Mouse (Mus musculus) neural tube, embryonic 11.5 days (tissue): ENCODE measurements around the gene Gm29609. TPM values are rescaled to one million over a fixed set of nuclear protein-coding genes. Genes with fewer than 3 reads are reported as not detected.
A peak's percentile ranks its signal among the peaks of the same experiment; 100 is the strongest.

Experiments
- ATAC-seq: fragments of 200-750 bp; cut with Nextera tagmentation; 2 replicates; pipeline ENCODE4 v1.8.0; 2017; ENCODE audit warnings: moderate number of reproducible peaks, mild to moderate bottlenecking, moderate TSS enrichment, moderate library complexity; ENCODE audit not compliant: insufficient read depth, low FRiP score, low TSS enrichment
- DNase-seq: peaks from one replicate; pipeline ENCODE4 v3.0.0-alpha.2; 2015; ENCODE audit warnings: low spot score
- H3K27ac ChIP-seq: fragments of 300-500 bp; sonication (generic); 2 replicates; pipeline ENCODE4 v1.5.1; 2014; ENCODE audit warnings: low read depth, mild to moderate bottlenecking, low read length
- H3K27me3 ChIP-seq: fragments of 300-500 bp; sonication (generic); 2 replicates; pipeline ENCODE4 v1.6.1; 2014; ENCODE audit warnings: mild to moderate bottlenecking, low read length, mixed read lengths; ENCODE audit not compliant: control insufficient read depth, insufficient read depth
- H3K36me3 ChIP-seq: fragments of 300-500 bp; sonication (generic); 2 replicates; pipeline ENCODE4 v1.6.1; 2014; ENCODE audit warnings: mild to moderate bottlenecking, low read length, moderate library complexity, mixed read lengths; ENCODE audit not compliant: control insufficient read depth, insufficient read depth
- H3K4me1 ChIP-seq: fragments of 300-500 bp; sonication (generic); 2 replicates; pipeline ENCODE4 v1.6.1; 2014; ENCODE audit warnings: low read length, mixed read lengths; ENCODE audit not compliant: control insufficient read depth, insufficient read depth
- H3K4me2 ChIP-seq: fragments of 300-500 bp; sonication (generic); 2 replicates; pipeline ENCODE4 v1.6.1; 2014; ENCODE audit warnings: low read depth, mild to moderate bottlenecking, moderate library complexity
- H3K4me3 ChIP-seq: fragments of 300-500 bp; sonication (generic); 2 replicates; pipeline ENCODE4 v1.5.1; 2014; ENCODE audit warnings: low read depth, low read length
- H3K9ac ChIP-seq: fragments of 300-500 bp; sonication (generic); 2 replicates; pipeline ENCODE4 v1.6.1; 2014; ENCODE audit warnings: mild to moderate bottlenecking, low read length
- H3K9me3 ChIP-seq: fragments of 300-500 bp; sonication (generic); 2 replicates; pipeline ENCODE4 v1.6.1; 2016; ENCODE audit warnings: low read length; ENCODE audit not compliant: control insufficient read depth
- WGBS: fragments of 180-500 bp; shearing (Covaris S2); extraction: QIAGEN DNeasy Blood & Tissue Kit; methylation state at CpG from one replicate; pipeline ENCODE4 v1.1.7; 2014; 5-methylcytosine and 5-hydroxymethylcytosine counted together
- polyA plus RNA-seq: library from polyadenylated mRNA; unstranded; fragments of >200 nt; fragmentation: Nextera tagmentation; extraction: Ambion mirVana; gene quantifications from 2 replicates; pipeline ENCODE4 v1.2.1, GENCODE M21; 2014

The Gm29609 gene
- polyA plus RNA-seq, 1 experiment from 2014 or later, result 1.3 TPM

GRCm38 (mm10) chr5:31199893-31200292 lies 20.2 kb upstream of the Gm29609 start:
- ATAC-seq (no peak), DNase-seq (no peak)
- H3K9me3 ChIP-seq, result peaks cover 5% of the 10 kb centered on the region
- no peak overlapping the region for H3K9ac ChIP-seq
- H3K27ac ChIP-seq, result no peak overlapping the region; the same call in 1 of the 2 replicates
- WGBS, result 87% methylated on average over 9 of the region's 9 CpGs
- peak overlapping the region; percentile 12; the same call in 1 of the 2 replicates for H3K4me3 ChIP-seq
- peaks cover 37% of the 10 kb centered on the region for H3K36me3 ChIP-seq
- H3K4me1 ChIP-seq, result peaks cover 14% of the 10 kb centered on the region; the same call in 1 of the 2 replicates
- no peaks in the 10 kb centered on the region for H3K27me3 ChIP-seq
- H3K4me2 ChIP-seq, result no peak overlapping the region

DNA sequence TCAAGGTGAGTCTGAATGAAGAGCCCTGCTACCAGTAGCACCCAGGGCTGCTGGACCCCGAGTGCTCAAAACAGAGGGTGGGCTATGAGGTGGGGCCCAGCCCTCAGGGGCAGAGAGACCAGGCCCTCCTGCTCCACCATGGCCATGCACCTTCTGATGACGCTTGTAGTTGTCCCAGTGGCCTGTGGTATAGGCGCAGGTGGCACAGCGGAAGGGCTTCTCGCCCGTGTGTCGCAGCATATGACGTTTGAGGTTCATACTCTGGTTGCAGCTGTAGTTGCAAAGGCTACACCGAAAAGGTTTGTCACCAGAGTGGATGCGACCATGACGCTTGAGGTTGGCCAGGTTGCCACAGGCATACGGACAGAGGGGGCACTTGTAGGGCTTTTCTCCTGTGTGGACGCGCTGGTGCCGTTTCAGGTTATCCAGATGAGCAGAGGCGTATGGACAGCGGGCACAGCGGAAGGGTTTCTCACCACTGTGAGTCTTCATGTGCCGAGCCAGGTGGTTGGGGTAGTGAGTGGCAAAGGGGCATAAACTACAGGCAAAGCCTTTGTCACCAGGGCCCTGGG lies 19.7 kb upstream of the Gm29609 start:
- Histone ChIP-seq H3K4me2 (no peak overlapping the region), H3K36me3 (peaks cover 37% of the 10 kb centered on the region), H3K27ac (no peak overlapping the region; the same call in 1 of the 2 replicates), H3K4me1 (peaks cover 14% of the 10 kb centered on the region), H3K9me3 (peaks cover 5% of the 10 kb centered on the region), H3K4me3 (no peak overlapping the region), H3K27me3 (no peaks in the 10 kb centered on the region), H3K9ac (no peak overlapping the region)
- ATAC-seq (no peak), DNase-seq (no peak)
- 94% methylated on average over 19 of the region's 19 CpGs for WGBS

- DNase-seq (no peak), ATAC-seq (no peak)
- Histone ChIP-seq H3K9me3 (peaks cover 5% of the 10 kb centered on the region), H3K4me2 (no peak overlapping the region), H3K36me3 (peaks cover 37% of the 10 kb centered on the region), H3K27ac (no peak overlapping the region), H3K9ac (no peak overlapping the region), H3K27me3 (no peaks in the 10 kb centered on the region), H3K4me3 (no peak overlapping the region), H3K4me1 (peaks cover 20% of the 10 kb centered on the region)
- 86% methylated on average over 5 of the region's 5 CpGs for WGBS
These were observed 19.1 kb upstream of the Gm29609 start for GRCm38 (mm10) chr5:31198616-31199320.

DNA sequence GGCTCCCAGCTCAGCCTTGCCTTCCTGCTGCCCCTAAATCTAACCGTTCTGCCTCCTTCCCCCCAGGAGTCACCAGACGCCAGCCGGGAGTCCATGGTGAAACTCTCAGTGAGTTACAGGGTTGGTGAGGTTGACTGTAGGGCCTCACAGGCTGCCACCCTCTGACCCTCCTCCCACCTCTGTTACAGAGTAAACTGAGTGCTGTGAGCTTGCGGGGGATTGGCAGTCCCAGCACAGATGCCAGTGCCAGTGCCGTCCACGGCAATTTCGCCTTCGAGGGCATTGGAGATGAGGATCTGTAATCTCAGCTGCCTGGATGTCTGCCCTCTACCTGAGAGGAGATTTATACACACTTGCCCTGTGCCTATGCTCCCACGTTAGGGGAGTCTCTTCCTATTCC lies 18.5 kb upstream of the Gm29609 start:
- Histone ChIP-seq H3K27me3 (no peaks in the 10 kb centered on the region), H3K4me1 (peaks cover 20% of the 10 kb centered on the region), H3K27ac (no peak overlapping the region), H3K36me3 (peaks cover 35% of the 10 kb centered on the region), H3K9me3 (peaks cover 5% of the 10 kb centered on the region), H3K4me3 (no peak overlapping the region), H3K4me2 (no peak overlapping the region), H3K9ac (no peak overlapping the region)
- ATAC-seq, result no peak
- 93% methylated on average over 9 of the region's 9 CpGs for whole genome bisulfite sequencing
- DNase-seq, result no peak

DNA sequence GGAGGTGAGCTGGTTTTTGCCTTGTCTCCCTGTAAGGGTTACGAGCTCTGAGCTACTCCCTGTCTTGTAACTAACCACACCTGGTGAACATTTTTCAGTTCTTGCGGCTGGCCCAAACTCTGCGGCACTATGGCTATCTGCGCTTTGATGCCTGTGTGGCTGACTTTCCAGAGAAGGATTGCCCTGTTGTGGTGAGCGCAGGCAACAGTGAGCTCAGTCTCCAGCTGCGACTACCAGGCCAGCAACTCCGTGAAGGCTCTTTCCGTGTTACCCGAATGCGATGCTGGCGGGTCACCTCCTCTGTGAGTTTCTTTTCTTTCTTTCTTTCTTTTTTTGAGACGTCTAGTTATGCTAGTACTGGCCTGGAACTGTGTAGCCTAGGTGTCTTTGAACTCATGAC lies 17.4 kb upstream of the Gm29609 start:
- Histone ChIP-seq H3K36me3 (peaks cover 30% of the 10 kb centered on the region), H3K9me3 (peaks cover 5% of the 10 kb centered on the region), H3K4me2 (no peak overlapping the region), H3K27ac (no peak overlapping the region), H3K27me3 (no peaks in the 10 kb centered on the region), H3K9ac (no peak overlapping the region), H3K4me3 (no peak overlapping the region), H3K4me1 (peaks cover 15% of the 10 kb centered on the region)
- no peak for ATAC-seq
- 91% methylated on average over 12 of the region's 12 CpGs for WGBS
- DNase-seq, result no peak

DNA sequence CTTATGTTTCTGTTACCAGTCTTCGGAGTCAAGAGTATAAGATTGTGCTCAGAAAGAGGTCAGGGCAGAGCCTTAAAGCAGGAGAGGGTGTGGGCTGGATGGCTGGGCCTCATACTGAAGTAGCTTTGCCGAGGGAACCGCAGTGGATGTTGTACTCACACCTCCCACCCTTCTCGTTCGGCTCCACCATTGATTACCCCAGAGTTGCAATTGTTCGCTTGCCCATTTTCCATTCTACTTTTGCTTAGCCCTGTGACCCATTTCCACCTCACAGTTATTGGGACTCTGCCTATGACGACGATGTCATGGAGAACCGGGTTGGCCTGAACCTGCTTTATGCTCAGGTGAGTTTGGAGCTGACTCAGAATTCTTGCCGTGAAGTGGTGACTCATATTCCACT lies 16.5 kb upstream of the Gm29609 start:
- Histone ChIP-seq H3K4me3 (no peak overlapping the region), H3K36me3 (peaks cover 30% of the 10 kb centered on the region), H3K9ac (no peak overlapping the region), H3K27me3 (no peaks in the 10 kb centered on the region), H3K4me2 (no peak overlapping the region), H3K27ac (no peak overlapping the region), H3K9me3 (peaks cover 5% of the 10 kb centered on the region), H3K4me1 (peaks cover 18% of the 10 kb centered on the region)
- no peak for ATAC-seq
- no peak for DNase-seq
- 91% methylated on average over 10 of the region's 10 CpGs for WGBS

- no peak overlapping the region for H3K4me2 ChIP-seq
- peaks cover 5% of the 10 kb centered on the region for H3K9me3 ChIP-seq
- WGBS, result 93% methylated on average over 4 of the region's 4 CpGs
- no peak overlapping the region for H3K9ac ChIP-seq
- H3K27ac ChIP-seq, result no peak overlapping the region
- H3K4me1 ChIP-seq, result peaks cover 16% of the 10 kb centered on the region
- no peaks in the 10 kb centered on the region for H3K27me3 ChIP-seq
- peaks cover 30% of the 10 kb centered on the region for H3K36me3 ChIP-seq
- ATAC-seq (no peak), DNase-seq (no peak)
- H3K4me3 ChIP-seq, result no peak overlapping the region
These were observed 16.0 kb upstream of the Gm29609 start for GRCm38 (mm10) chr5:31195671-31196070.

DNA sequence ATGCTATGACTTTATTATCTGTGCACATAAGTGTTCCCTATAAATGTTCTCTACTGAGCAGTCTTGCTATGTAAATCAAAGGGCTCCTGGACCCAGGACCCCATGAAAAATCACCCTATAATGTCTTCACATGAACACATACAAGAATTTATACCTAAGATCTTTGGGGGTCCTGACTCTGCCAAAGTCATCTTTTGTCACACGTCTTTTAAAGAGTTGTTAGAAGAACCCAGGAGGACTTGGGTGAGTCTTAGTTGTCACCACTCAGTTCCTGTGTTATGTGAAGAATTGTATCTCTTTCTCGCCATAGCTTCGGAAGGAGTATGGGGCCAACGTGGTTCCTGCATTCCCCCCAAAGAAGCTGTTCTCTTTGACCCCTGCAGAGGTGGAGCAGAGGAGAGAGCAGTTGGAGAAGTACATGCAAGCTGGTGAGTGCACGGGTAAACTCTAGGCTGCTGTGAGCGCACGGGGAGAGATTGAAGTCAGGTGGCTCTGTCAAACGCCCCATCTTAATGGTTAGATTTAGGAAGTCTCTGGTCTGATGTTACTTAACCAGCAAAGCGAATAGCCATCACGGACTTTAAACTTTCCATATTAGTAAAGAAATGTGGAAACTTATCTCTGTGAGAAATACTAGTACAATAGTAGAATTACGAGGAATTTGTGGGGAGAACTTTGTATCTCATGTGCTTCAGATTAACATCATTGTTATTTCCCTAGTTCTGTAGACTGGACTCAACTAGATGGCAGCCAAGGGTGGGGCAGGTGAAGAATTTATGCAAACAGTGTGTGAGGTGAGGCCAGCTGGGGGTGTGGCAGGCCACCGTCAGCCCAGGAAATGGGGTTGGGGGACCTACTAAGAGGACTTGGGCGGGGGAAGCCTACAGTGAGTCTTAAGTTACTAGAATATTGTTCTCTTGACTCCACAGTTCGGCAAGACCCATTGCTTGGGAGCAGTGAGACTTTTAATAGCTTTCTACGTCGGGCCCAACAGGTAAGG lies 15.1 kb upstream of the Gm29609 start:
- Histone ChIP-seq H3K4me1 (peaks cover 11% of the 10 kb centered on the region), H3K4me2 (peak overlapping the region; percentile 93), H3K4me3 (peak overlapping the region; percentile 84), H3K27me3 (no peaks in the 10 kb centered on the region), H3K9me3 (no peaks in the 10 kb centered on the region), H3K9ac (no peak overlapping the region), H3K36me3 (peaks cover 31% of the 10 kb centered on the region), H3K27ac (no peak overlapping the region)
- no peak for ATAC-seq
- 94% methylated on average over 16 of the region's 16 CpGs for WGBS
- DNase-seq, result no peak
